Mouse (Mus musculus) liver, adult 2 months (tissue): Measurements from ENCODE around the gene Pafah1b2. TPM values are rescaled to one million over a fixed set of nuclear protein-coding genes. Genes with fewer than 3 reads are reported as not detected.

Experiments
- DNase-seq: peaks from one replicate; pipeline ENCODE4 v3.0.0-alpha.2; 2011; ENCODE audit warnings: low read depth, low spot score; ENCODE audit errors: extremely low read depth
- H3K27ac ChIP-seq: fragments of 200-500 bp; replicated peaks from 2 replicates; pipeline ENCODE4 v1.5.1; 2012; ENCODE audit warnings: low read depth, mild to moderate bottlenecking, control low read depth, inconsistent platforms, low read length; ENCODE audit not compliant: insufficient read depth
- H3K27me3 ChIP-seq: fragments of 200-500 bp; 2 replicates; pipeline ENCODE4 v1.6.1; 2012; ENCODE audit warnings: mild to moderate bottlenecking, moderate library complexity, low read length, inconsistent platforms; ENCODE audit not compliant: control insufficient read depth, insufficient read depth
- H3K36me3 ChIP-seq: fragments of 200-500 bp; 2 replicates; pipeline ENCODE4 v1.6.1; 2012; ENCODE audit warnings: low read length, inconsistent platforms; ENCODE audit not compliant: control insufficient read depth, insufficient read depth
- H3K4me1 ChIP-seq: fragments of 200-500 bp; 2 replicates; pipeline ENCODE4 v1.6.1; 2011; ENCODE audit warnings: low read length; ENCODE audit not compliant: control insufficient read depth, insufficient read depth
- H3K4me3 ChIP-seq: fragments of 200-500 bp; 2 replicates; pipeline ENCODE4 v1.5.1; 2011; ENCODE audit warnings: low read depth, mild to moderate bottlenecking, control low read depth, low read length, moderate library complexity; ENCODE audit not compliant: insufficient read depth
- H3K79me2 ChIP-seq: fragments of 200-500 bp; 2 replicates; pipeline ENCODE4 v1.6.1; 2012; ENCODE audit warnings: inconsistent platforms, mild to moderate bottlenecking, low read length, moderate library complexity; ENCODE audit not compliant: control insufficient read depth, insufficient read depth
- H3K9ac ChIP-seq: fragments of 200-500 bp; 2 replicates; pipeline ENCODE4 v1.6.1; 2012; ENCODE audit warnings: low read depth, mild to moderate bottlenecking, control low read depth, inconsistent platforms, low read length
- CTCF ChIP-seq: fragments of 200-500 bp; IDR thresholded peaks from 2 replicates; pipeline ENCODE4 v1.5.1; 2011; ENCODE audit warnings: low read depth, low read length, control low read depth
- POLR2A ChIP-seq: fragments of 200-500 bp; IDR thresholded peaks from 2 replicates; pipeline ENCODE4 v1.6.1; 2011; ENCODE audit warnings: low read length, control low read depth; ENCODE audit not compliant: insufficient read depth; ENCODE audit errors: extremely low read depth
- WGBS: fragments of 180-500 bp; shearing (Covaris S2); methylation state at CpG from one replicate; pipeline ENCODE4 v1.1.7; 2018; 5-methylcytosine and 5-hydroxymethylcytosine counted together
- polyA plus RNA-seq: library from polyadenylated mRNA; depleted of rRNA; stranded (reverse); fragments of >200 nt; gene quantifications from 2 replicates; pipeline ENCODE4 v1.2.3, GENCODE M21; 2012
- total RNA-seq: library from RNA; depleted of rRNA; stranded (reverse); fragments of >200 nt; gene quantifications from 2 replicates; pipeline ENCODE4 v1.2.3, GENCODE M21; 2014

Pafah1b2 gene
- total and polyA plus RNA-seq, 2 experiments = 14.2 to 14.8 TPM

DNA sequence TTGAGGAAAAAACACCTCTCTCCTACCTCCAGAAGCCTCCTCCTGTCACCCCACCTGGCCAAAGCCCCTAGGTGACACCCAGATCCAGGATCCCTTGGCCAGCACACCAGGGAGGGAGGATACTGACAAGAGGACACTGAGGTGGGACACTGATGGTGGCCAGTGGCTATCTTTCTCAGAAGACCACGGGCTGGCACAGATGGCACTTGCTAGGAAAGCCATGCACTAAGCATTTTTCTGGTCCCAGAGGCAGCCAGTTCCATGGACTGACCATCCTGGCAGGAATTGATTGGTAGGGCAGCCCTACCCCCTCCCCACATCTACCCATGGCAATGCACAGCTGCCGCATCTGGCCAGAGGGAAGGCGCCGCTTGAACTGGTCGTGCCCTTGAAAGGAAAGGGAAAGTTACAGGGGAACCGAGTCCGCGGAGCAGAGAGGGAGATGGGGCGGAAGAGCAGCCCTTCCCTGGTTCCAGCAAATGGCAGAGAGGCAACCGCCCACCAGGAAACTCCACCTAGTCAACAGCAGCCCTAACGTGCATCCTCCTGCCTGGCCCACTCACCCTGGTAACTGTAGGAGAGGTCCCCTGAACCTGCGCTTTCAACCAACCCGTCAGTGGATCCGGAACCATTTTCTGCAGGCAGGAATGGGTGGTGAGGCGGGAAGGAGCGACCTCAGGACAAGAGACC is 66.2 kb downstream of the Pafah1b2 start:
- no peak overlapping the region for H3K27ac ChIP-seq
- 87% methylated on average over 16 of the region's 16 CpGs for WGBS
- no peaks in the 10 kb centered on the region for H3K79me2 ChIP-seq
- no peaks in the 10 kb centered on the region for H3K27me3 ChIP-seq
- no peak for TF ChIP-seq POLR2A
- no peak for DNase-seq
- H3K9ac ChIP-seq = no peak overlapping the region
- H3K4me3 ChIP-seq = no peak overlapping the region
- H3K4me1 ChIP-seq = no peaks in the 10 kb centered on the region
- H3K36me3 ChIP-seq = peaks cover 51% of the 10 kb centered on the region

DNA sequence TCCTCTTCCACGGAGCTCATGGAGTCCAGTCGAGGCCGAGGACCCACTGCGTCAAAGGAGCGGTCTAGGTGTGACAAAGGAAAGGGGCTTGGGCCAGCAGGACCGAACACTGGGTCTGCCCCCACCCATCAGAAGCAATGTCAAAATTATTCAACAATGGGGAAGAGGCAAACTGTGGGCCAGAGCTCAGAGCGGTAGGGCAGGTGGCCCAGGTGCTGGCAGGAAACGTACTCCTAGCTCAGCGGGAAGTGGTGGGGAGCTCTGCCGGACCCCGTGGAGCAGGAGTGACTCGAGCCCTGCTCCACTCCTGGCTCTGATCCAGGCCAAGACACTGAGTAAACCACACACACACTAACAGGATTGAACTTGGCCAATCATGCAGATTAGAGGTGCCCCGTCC is 66.8 kb downstream of the Pafah1b2 start:
- no peak for DNase-seq
- WGBS = 79% methylated on average over 13 of the region's 13 CpGs
- Histone ChIP-seq H3K4me1 (no peaks in the 10 kb centered on the region), H3K79me2 (no peaks in the 10 kb centered on the region), H3K27me3 (no peaks in the 10 kb centered on the region), H3K9ac (no peak overlapping the region), H3K27ac (no peak overlapping the region), H3K36me3 (peaks cover 52% of the 10 kb centered on the region), H3K4me3 (no peak overlapping the region)
- TF ChIP-seq POLR2A (no peak), CTCF (no peak)

DNA sequence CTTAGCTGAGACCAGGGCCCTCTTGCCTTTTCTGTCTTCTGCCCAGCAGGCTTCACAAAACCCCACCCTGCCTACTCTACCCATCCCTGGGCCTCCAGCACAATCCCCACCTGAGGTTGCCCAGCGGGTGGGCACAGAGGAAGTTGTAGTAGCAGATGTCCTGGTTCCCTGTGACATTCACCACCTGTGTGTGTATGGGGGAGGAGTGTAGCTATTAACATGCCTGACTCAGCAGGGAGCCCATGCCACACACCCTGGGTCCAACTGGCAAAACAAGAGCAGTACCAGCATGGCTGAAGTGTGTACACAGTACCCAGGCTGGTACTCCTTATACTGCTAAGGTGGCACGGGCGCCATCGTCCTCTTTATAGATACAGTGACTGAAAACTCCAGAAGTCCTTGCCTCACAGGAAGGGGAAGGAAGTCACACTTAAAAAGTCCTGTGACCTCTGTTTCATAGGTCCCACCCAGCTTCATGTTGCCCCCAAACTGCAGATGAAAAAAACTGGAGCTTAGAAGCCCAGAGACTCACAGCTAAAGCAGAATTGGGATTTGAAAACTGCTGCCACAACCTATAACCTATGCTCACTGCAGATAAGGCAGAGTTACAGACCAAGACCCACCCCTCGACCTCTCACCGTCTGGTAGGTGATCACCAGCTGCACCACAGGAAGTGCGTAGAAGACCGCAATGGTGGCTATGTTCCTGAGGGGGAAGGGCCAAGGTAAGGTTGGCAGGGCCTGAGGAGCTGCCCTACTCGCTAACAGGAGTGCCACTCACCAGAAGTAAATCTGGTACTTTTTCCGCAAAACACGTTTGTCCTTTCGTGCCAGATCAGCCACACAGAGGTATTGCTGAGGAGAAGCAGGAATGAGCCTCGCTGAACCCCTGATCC is 67.7 kb downstream of the Pafah1b2 start:
- H3K9ac ChIP-seq = no peak overlapping the region
- no peak for DNase-seq
- no peak overlapping the region for H3K27ac ChIP-seq
- H3K36me3 ChIP-seq = peaks cover 47% of the 10 kb centered on the region
- no peaks in the 10 kb centered on the region for H3K79me2 ChIP-seq
- H3K27me3 ChIP-seq = no peaks in the 10 kb centered on the region
- no peak overlapping the region for H3K4me3 ChIP-seq
- no peaks in the 10 kb centered on the region for H3K4me1 ChIP-seq
- TF ChIP-seq CTCF = no peak
- no peak for TF ChIP-seq POLR2A
- WGBS = 86% methylated on average over 13 of the region's 13 CpGs

DNA sequence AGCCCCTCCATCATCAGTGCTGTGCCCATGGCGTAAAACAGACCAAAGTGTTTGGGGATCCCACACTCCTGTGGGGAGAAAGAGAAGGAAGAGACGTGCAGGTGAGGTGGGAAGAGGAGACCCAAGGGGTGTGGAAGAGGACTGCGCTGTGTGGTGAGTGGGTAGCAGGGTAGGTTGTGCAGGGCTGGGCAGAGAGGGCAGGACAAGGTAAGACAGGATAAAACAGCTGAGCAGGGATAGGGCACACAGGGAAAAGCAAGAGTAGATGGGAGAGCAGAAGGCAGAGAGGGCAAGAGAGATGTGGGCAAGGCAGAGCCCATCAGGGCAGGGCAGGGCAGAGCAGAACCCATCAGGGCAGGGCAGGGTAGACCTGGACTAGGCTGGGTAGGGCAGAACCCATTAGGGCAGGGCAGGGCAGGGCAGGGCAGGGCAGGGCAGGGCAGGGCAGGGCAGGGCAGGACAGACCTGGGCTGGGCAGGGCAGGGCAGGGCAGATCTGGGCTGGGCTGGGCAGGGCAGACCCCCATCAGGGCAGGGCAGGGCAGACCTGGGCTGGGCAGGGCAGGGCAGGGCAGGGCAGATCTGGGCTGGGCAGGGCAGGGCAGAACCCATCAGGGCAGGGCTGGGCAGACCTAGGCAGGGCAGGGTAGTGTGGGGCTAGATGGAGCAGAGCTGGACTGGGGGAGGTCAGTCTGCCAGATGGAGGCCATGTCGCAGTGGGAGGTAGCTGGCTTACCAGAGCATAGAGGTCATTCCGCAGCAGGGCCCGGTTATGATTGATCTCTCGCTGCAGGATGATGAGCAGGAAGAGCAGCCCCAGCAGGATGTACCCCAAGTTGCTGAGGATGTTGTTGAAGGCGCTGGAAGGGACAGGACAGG is 68.6 kb downstream of the Pafah1b2 start:
- Histone ChIP-seq H3K4me1 (no peaks in the 10 kb centered on the region), H3K36me3 (peaks cover 39% of the 10 kb centered on the region), H3K79me2 (no peaks in the 10 kb centered on the region), H3K4me3 (no peak overlapping the region), H3K9ac (no peak overlapping the region), H3K27ac (no peak overlapping the region), H3K27me3 (no peaks in the 10 kb centered on the region)
- DNase-seq = no peak
- TF ChIP-seq POLR2A = no peak
- no peak for TF ChIP-seq CTCF
- 94% methylated on average over 8 of the region's 8 CpGs for WGBS

DNA sequence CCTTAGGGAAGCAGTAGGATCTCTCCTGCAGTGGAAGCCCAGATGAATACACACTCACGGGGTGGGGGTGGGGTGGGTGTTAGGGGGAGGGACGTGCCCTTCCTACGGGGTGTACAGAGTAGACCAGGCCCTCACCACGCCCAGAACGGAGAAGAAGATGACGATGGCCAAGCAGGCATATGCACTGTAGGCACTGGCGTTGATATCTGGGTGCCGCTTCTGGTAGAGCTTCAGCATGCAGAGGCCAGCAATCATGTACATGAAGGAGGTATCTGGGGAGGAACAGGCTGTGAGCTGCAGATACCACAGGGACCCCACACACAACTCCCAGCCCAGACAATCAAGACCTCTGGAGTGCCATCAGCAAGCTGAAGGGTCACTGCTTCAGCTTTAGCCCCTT is 69.6 kb downstream of the Pafah1b2 start:
- no peaks in the 10 kb centered on the region for H3K27me3 ChIP-seq
- WGBS = 95% methylated on average over 8 of the region's 8 CpGs
- no peak overlapping the region for H3K4me3 ChIP-seq
- H3K27ac ChIP-seq = no peak overlapping the region
- no peak for DNase-seq
- no peaks in the 10 kb centered on the region for H3K79me2 ChIP-seq
- TF ChIP-seq POLR2A (no peak), CTCF (no peak)
- H3K4me1 ChIP-seq = 0 out of 2 replicates have a peak, but pooled peaks cover 4% of the 10 kb centered on the region
- H3K36me3 ChIP-seq = peaks cover 34% of the 10 kb centered on the region
- no peak overlapping the region for H3K9ac ChIP-seq
